Mouse (Mus musculus): ENCODE results near the gene Topbp1. TPM values are rescaled to one million over a fixed set of nuclear protein-coding genes. Genes with fewer than 3 reads are reported as not detected.

Gene Topbp1
- total and polyA plus RNA-seq, 2 experiments from 2014 or later, result 11.5 to 16.9 TPM

- Histone ChIP-seq H3K4me1 (ENCODE audit: insufficient read depth, low read length) (no peaks in the 10 kb centered on the region), H3K36me3 (ENCODE audit: insufficient read depth, low read length) (no peaks in the 10 kb centered on the region), H3K9ac (replicated peaks; ENCODE audit: low read length, poor library complexity, severe bottlenecking) (no peak overlapping the region), H3K9me3 (ENCODE audit: low read length) (no peaks in the 10 kb centered on the region), H3K27me3 (ENCODE audit: insufficient read depth, low read length) (no peaks in the 10 kb centered on the region), H3K27ac (ENCODE audit: low read depth, low read length) (no peak overlapping the region), H3K4me2 (ENCODE audit: low read depth, low read length, poor library complexity, severe bottlenecking) (no peak overlapping the region), H3K4me3 (ENCODE audit: low read depth, low read length) (no peak overlapping the region)
- TF ChIP-seq CTCF (IDR thresholded peaks at IDR 0.05), result no peak
- no peak for DNase-seq (ENCODE audit: low spot score)
- 63% methylated on average over 1 of the region's 1 CpGs for WGBS
- ATAC-seq (ENCODE audit: low FRiP score), result no peak
These were observed 80.6 kb downstream of the Topbp1 start for GRCm38 (mm10) chr9:103385600-103385999.

- Histone ChIP-seq H3K27ac (ENCODE audit: low read depth, low read length) (no peak overlapping the region), H3K36me3 (ENCODE audit: insufficient read depth, low read length) (no peaks in the 10 kb centered on the region), H3K27me3 (ENCODE audit: insufficient read depth, low read length) (no peaks in the 10 kb centered on the region), H3K4me1 (ENCODE audit: insufficient read depth, low read length) (no peaks in the 10 kb centered on the region), H3K9ac (replicated peaks; ENCODE audit: low read length, poor library complexity, severe bottlenecking) (no peak overlapping the region), H3K9me3 (ENCODE audit: low read length) (no peaks in the 10 kb centered on the region), H3K4me3 (ENCODE audit: low read depth, low read length) (no peak overlapping the region), H3K4me2 (ENCODE audit: low read depth, low read length, poor library complexity, severe bottlenecking) (no peak overlapping the region)
- 57% methylated on average over 5 of the region's 5 CpGs for WGBS
- TF ChIP-seq CTCF (IDR thresholded peaks at IDR 0.05), result no peak
- DNase-seq (ENCODE audit: low spot score) (no peak), ATAC-seq (ENCODE audit: low FRiP score) (no peak)
These were observed 81.6 kb downstream of the Topbp1 start for GRCm38 (mm10) chr9:103386573-103386972.

GRCm38 (mm10) chr9:103387011-103387653 is 82.1 kb downstream of the Topbp1 start:
- no peak for TF ChIP-seq CTCF (IDR thresholded peaks at IDR 0.05)
- WGBS, result 62% methylated on average over 10 of the region's 10 CpGs
- Histone ChIP-seq H3K4me3 (ENCODE audit: low read depth, low read length) (no peak overlapping the region), H3K9ac (replicated peaks; ENCODE audit: low read length, poor library complexity, severe bottlenecking) (no peak overlapping the region), H3K4me2 (ENCODE audit: low read depth, low read length, poor library complexity, severe bottlenecking) (no peak overlapping the region), H3K36me3 (ENCODE audit: insufficient read depth, low read length) (no peaks in the 10 kb centered on the region), H3K27me3 (ENCODE audit: insufficient read depth, low read length) (no peaks in the 10 kb centered on the region), H3K27ac (ENCODE audit: low read depth, low read length) (no peak overlapping the region), H3K4me1 (ENCODE audit: insufficient read depth, low read length) (no peaks in the 10 kb centered on the region), H3K9me3 (ENCODE audit: low read length) (no peaks in the 10 kb centered on the region)
- DNase-seq (ENCODE audit: low spot score) (no peak), ATAC-seq (ENCODE audit: low FRiP score) (no peak)

GRCm38 (mm10) chr9:103389261-103389660 is 84.2 kb downstream of the Topbp1 start:
- no peak overlapping the region for H3K4me3 ChIP-seq (ENCODE audit: low read depth, low read length)
- ATAC-seq (ENCODE audit: low FRiP score) (no peak), DNase-seq (ENCODE audit: low spot score) (no peak)
- no peaks in the 10 kb centered on the region for H3K27me3 ChIP-seq (ENCODE audit: insufficient read depth, low read length)
- no peak for TF ChIP-seq CTCF (IDR thresholded peaks at IDR 0.05)
- H3K9me3 ChIP-seq (ENCODE audit: low read length), result no peaks in the 10 kb centered on the region
- H3K4me1 ChIP-seq (ENCODE audit: insufficient read depth, low read length), result no peaks in the 10 kb centered on the region
- 96% methylated on average over 6 of the region's 6 CpGs for WGBS
- H3K36me3 ChIP-seq (ENCODE audit: insufficient read depth, low read length), result no peaks in the 10 kb centered on the region
- no peak overlapping the region for H3K9ac ChIP-seq (replicated peaks; ENCODE audit: low read length, poor library complexity, severe bottlenecking)
- H3K27ac ChIP-seq (ENCODE audit: low read depth, low read length), result no peak overlapping the region
- H3K4me2 ChIP-seq (ENCODE audit: low read depth, low read length, poor library complexity, severe bottlenecking), result no peak overlapping the region

GRCm38 (mm10) chr9:103391796-103392372 is 86.9 kb downstream of the Topbp1 start:
- TF ChIP-seq CTCF (IDR thresholded peaks at IDR 0.05), result no peak
- Histone ChIP-seq H3K4me2 (ENCODE audit: low read depth, low read length, poor library complexity, severe bottlenecking) (no peak overlapping the region), H3K9ac (replicated peaks; ENCODE audit: low read length, poor library complexity, severe bottlenecking) (no peak overlapping the region), H3K9me3 (ENCODE audit: low read length) (no peaks in the 10 kb centered on the region), H3K4me1 (ENCODE audit: insufficient read depth, low read length) (no peaks in the 10 kb centered on the region), H3K27ac (ENCODE audit: low read depth, low read length) (no peak overlapping the region), H3K36me3 (ENCODE audit: insufficient read depth, low read length) (no peaks in the 10 kb centered on the region), H3K27me3 (ENCODE audit: insufficient read depth, low read length) (no peaks in the 10 kb centered on the region), H3K4me3 (ENCODE audit: low read depth, low read length) (no peak overlapping the region)
- DNase-seq (ENCODE audit: low spot score) (no peak), ATAC-seq (ENCODE audit: low FRiP score) (no peak)
- WGBS, result 78% methylated on average over 6 of the region's 6 CpGs

- ATAC-seq (ENCODE audit: low FRiP score), result no peak
- TF ChIP-seq CTCF (IDR thresholded peaks at IDR 0.05), result no peak
- H3K9me3 ChIP-seq (ENCODE audit: low read length), result no peaks in the 10 kb centered on the region
- no peak overlapping the region for H3K4me3 ChIP-seq (ENCODE audit: low read depth, low read length)
- no peak for DNase-seq (ENCODE audit: low spot score)
- H3K27me3 ChIP-seq (ENCODE audit: insufficient read depth, low read length), result no peaks in the 10 kb centered on the region
- H3K36me3 ChIP-seq (ENCODE audit: insufficient read depth, low read length), result no peaks in the 10 kb centered on the region
- no peak overlapping the region for H3K4me2 ChIP-seq (ENCODE audit: low read depth, low read length, poor library complexity, severe bottlenecking)
- no peak overlapping the region for H3K27ac ChIP-seq (ENCODE audit: low read depth, low read length)
- no peaks in the 10 kb centered on the region for H3K4me1 ChIP-seq (ENCODE audit: insufficient read depth, low read length)
- 88% methylated on average over 11 of the region's 11 CpGs for WGBS
- H3K9ac ChIP-seq (replicated peaks; ENCODE audit: low read length, poor library complexity, severe bottlenecking), result no peak overlapping the region
These were observed 88.2 kb downstream of the Topbp1 start for GRCm38 (mm10) chr9:103393256-103393655.
